Mouse (Mus musculus) CH12.LX (cell line): Measurements from ENCODE around the gene Cntfr. TPM values are rescaled to one million over a fixed set of nuclear protein-coding genes. Genes with fewer than 3 reads are reported as not detected.

ENCODE experiments used
- DNase-seq: peaks from one replicate; pipeline ENCODE4 v3.0.0-alpha.2; 2013; ENCODE audit errors: extremely low read depth
- H3K27ac ChIP-seq: 2 replicates; pipeline ENCODE4 v1.5.1; 2012; ENCODE audit warnings: low read depth, mild to moderate bottlenecking, control low read depth, moderate library complexity; ENCODE audit not compliant: insufficient read depth
- H3K27me3 ChIP-seq: replicated peaks from 2 replicates; pipeline ENCODE3; 2012; ENCODE audit warnings: inconsistent platforms
- H3K36me3 ChIP-seq, 2 experiments: replicated peaks in 1 of 2; 2 replicates each; pipeline versions ENCODE3 to v1.6.1; 2012; ENCODE audit warnings: inconsistent platforms in 1 of 2, low read length in 1 of 2, mild to moderate bottlenecking in 1 of 2, mixed read lengths in 1 of 2, moderate library complexity in 1 of 2; ENCODE audit not compliant: control insufficient read depth in 1 of 2, insufficient read depth in 1 of 2
- H3K4me1 ChIP-seq, 2 experiments: 2 replicates each; pipeline ENCODE4 v1.6.1; 2012; ENCODE audit warnings: inconsistent platforms in 1 of 2, moderate library complexity in 1 of 2; ENCODE audit not compliant: insufficient read depth in 2 of 2, control insufficient read depth in 1 of 2
- H3K4me2 ChIP-seq: 2 replicates; pipeline ENCODE4 v1.6.1; 2012; ENCODE audit warnings: low read depth, mild to moderate bottlenecking, control low read depth; ENCODE audit not compliant: poor library complexity, insufficient read depth, severe bottlenecking
- H3K4me3 ChIP-seq, 3 experiments: fragments of 150-350 bp in 1 of 3; sonication (generic) in 1 of 3; replicated peaks in 1 of 3; 2 replicates each; pipeline versions ENCODE3 to v1.5.1; 2011 to 2012; ENCODE audit warnings: low read depth in 2 of 3, low read length in 2 of 3, mild to moderate bottlenecking in 2 of 3, moderate library complexity in 2 of 3, control low read depth in 1 of 3, improper control_type of control experiment in 1 of 3, inconsistent platforms in 1 of 3, mixed read lengths in 1 of 3; ENCODE audit not compliant: poor library complexity in 1 of 3
- H3K79me2 ChIP-seq: replicated peaks from 2 replicates; pipeline ENCODE4 v1.6.1; 2012; ENCODE audit warnings: mild to moderate bottlenecking, moderate library complexity; ENCODE audit not compliant: control insufficient read depth, poor library complexity, insufficient read depth, severe bottlenecking; ENCODE audit errors: extremely low read depth
- H3K9ac ChIP-seq: 2 replicates; pipeline ENCODE4 v1.6.1; 2012; ENCODE audit warnings: low read depth, mild to moderate bottlenecking, control low read depth, moderate library complexity; ENCODE audit not compliant: insufficient read depth
- H3K9me3 ChIP-seq: replicated peaks from 2 replicates; pipeline ENCODE3; 2012; ENCODE audit warnings: low read length, inconsistent platforms, mixed read lengths
- CHD1 ChIP-seq: IDR thresholded peaks from 2 replicates; pipeline ENCODE4 v1.6.1; 2012; ENCODE audit warnings: low read depth, low read length, improper control_type of control experiment, inconsistent platforms
- CHD2 ChIP-seq: IDR thresholded peaks from 2 replicates; pipeline ENCODE4 v1.6.1; 2011; ENCODE audit warnings: low read length, improper control_type of control experiment
- CTCF ChIP-seq, 2 experiments: IDR thresholded peaks in 1 of 2; conservative IDR thresholded peaks in 1 of 2; 2 replicates each; pipeline ENCODE4 v1.5.1; 2011 to 2012; ENCODE audit warnings: low read depth in 2 of 2, low read length in 2 of 2, improper control_type of control experiment in 1 of 2, inconsistent platforms in 1 of 2, mild to moderate bottlenecking in 1 of 2, moderate library complexity in 1 of 2
- ELF1 ChIP-seq: IDR thresholded peaks from 2 replicates; pipeline ENCODE4 v1.6.1; 2014; ENCODE audit warnings: low read depth, mild to moderate bottlenecking, inconsistent platforms, low read length, improper control_type of control experiment
- GABPA ChIP-seq: IDR thresholded peaks from 2 replicates; pipeline ENCODE4 v1.6.1; 2012; ENCODE audit warnings: low read depth, low read length, improper control_type of control experiment, inconsistent platforms; ENCODE audit not compliant: insufficient replicate concordance
- JUN ChIP-seq: IDR thresholded peaks from 2 replicates; pipeline ENCODE4 v1.6.1; 2011; ENCODE audit warnings: low read depth, mild to moderate bottlenecking, low read length, improper control_type of control experiment, moderate library complexity; ENCODE audit not compliant: insufficient read depth
- MAFK ChIP-seq: IDR thresholded peaks from 2 replicates; pipeline ENCODE4 v1.6.1; 2011; ENCODE audit warnings: low read length, improper control_type of control experiment; ENCODE audit not compliant: insufficient replicate concordance
- MAX ChIP-seq: IDR thresholded peaks from 2 replicates; pipeline ENCODE4 v1.6.1; 2011; ENCODE audit warnings: low read length, improper control_type of control experiment
- NELFE ChIP-seq: IDR thresholded peaks from 2 replicates; pipeline ENCODE4 v1.6.1; 2011; ENCODE audit warnings: low read depth, low read length, improper control_type of control experiment
- TBP ChIP-seq: conservative IDR thresholded peaks from 2 replicates; pipeline ENCODE4 v1.6.1; 2011; ENCODE audit warnings: low read depth, low read length, improper control_type of control experiment
- TCF12 ChIP-seq: IDR thresholded peaks from 2 replicates; pipeline ENCODE4 v1.6.1; 2014; ENCODE audit warnings: low read depth, mild to moderate bottlenecking, inconsistent platforms, low read length, improper control_type of control experiment
- UBTF ChIP-seq: IDR thresholded peaks from 2 replicates; pipeline ENCODE4 v1.6.1; 2012; ENCODE audit warnings: low read depth, mild to moderate bottlenecking, inconsistent platforms, low read length, improper control_type of control experiment, moderate library complexity
- USF1 ChIP-seq: IDR thresholded peaks from 2 replicates; pipeline ENCODE4 v1.6.1; 2014; ENCODE audit warnings: low read depth, mild to moderate bottlenecking, inconsistent platforms, low read length, improper control_type of control experiment
- ZKSCAN1 ChIP-seq: IDR thresholded peaks from 2 replicates; pipeline ENCODE4 v1.6.1; 2012; ENCODE audit warnings: low read depth, inconsistent platforms, low read length, improper control_type of control experiment, borderline replicate concordance
- ZMIZ1 ChIP-seq: IDR thresholded peaks from 2 replicates; pipeline ENCODE4 v1.6.1; 2012; ENCODE audit warnings: low read depth, mild to moderate bottlenecking, inconsistent platforms, low read length, improper control_type of control experiment
- ZNF384 ChIP-seq: IDR thresholded peaks from 2 replicates; pipeline ENCODE4 v1.6.1; 2012; ENCODE audit warnings: low read depth, low read length, improper control_type of control experiment, inconsistent platforms
- dilution Hi-C: fragments of 300-500 bp; cut with MboI; formaldehyde crosslinking; loops from 2 replicates; pipeline ENCODE4 v1.14.3; 2020; ENCODE audit warnings: low sequenced_read_pairs; ENCODE audit not compliant: extremely low pct_unique_long_range_greater_than_20kb, extremely low pct_ligation_motif_present
- in situ Hi-C: fragments of 300-500 bp; cut with MboI; formaldehyde crosslinking; loops from 3 replicates; pipeline ENCODE4 v1.14.3; 2019; ENCODE audit warnings: low sequenced_read_pairs, low pct_ligation_motif_present, low pct_unique_long_range_greater_than_20kb, mixed read lengths
- polyA plus RNA-seq: library from polyadenylated mRNA; unstranded; fragments of >175 nt; gene quantifications from 2 replicates; pipeline ENCODE4 v1.2.1, GENCODE M21; 2012; ENCODE audit warnings: low read depth; ENCODE audit not compliant: insufficient read length
- total RNA-seq, 2 experiments: library from RNA; depleted of rRNA; stranded (reverse); fragments of 300-350 nt in 1 of 2; fragments of >200 nt in 1 of 2; gene quantifications; 2 replicates each; pipeline ENCODE4 v1.2.3; 2012 to 2014

Cntfr gene
- total and polyA plus RNA-seq, 3 experiments: not detected

- Histone ChIP-seq H3K4me2 (no peak overlapping the region), H3K4me1 (peaks cover 0 to 5% of the 10 kb centered on the region in 2 experiments; a peak in 1 of 4 replicates), H3K36me3 (no peaks in the 10 kb centered on the region), H3K79me2 (no peaks in the 10 kb centered on the region), H3K9me3 (no peaks in the 10 kb centered on the region), H3K27me3 (peaks cover 96% of the 10 kb centered on the region), H3K4me3 (no peak overlapping the region)
- DNase-seq: no peak
- in situ Hi-C loops (no loop called here), dilution Hi-C loops (no loop called here)
- TF ChIP-seq CHD2: no peak
- no peak for TF ChIP-seq MAX
- TF ChIP-seq TCF12: no peak
- TF ChIP-seq MAFK: no peak
- TF ChIP-seq, all 38 proteins: peak for 0
- Histone ChIP-seq H3K9ac (no peak overlapping the region), H3K27ac (no peak overlapping the region)
These were observed 26.1 kb downstream of the Cntfr start for GRCm38 (mm10) chr4:41670836-41671235.

DNA sequence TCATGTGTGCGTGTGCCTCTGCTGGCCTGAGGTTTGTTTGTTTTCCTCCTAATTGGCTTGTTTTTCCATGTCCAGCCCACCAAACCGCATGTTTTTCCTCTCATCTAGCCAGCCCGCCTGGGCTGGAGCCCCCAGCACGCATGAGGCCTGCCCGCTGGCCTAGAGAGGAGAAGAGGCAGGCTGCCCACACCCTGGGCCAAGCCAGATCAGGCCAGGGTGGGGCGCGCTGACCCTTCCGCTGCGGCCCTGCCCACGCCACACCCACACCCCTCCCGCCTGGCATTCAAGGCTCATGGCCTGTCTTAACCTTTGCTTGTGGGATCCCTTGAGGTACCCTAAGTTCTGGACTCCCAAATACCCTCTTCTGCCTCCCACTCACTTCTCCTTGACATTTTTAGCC, 30.2 kb downstream of the Cntfr start:
- DNase-seq: no peak
- peaks cover 95% of the 10 kb centered on the region for H3K27me3 ChIP-seq
- no peak overlapping the region for H3K4me3 ChIP-seq
- H3K36me3 ChIP-seq: no peaks in the 10 kb centered on the region
- dilution Hi-C loops (no loop called here), in situ Hi-C loops (no loop called here)
- no peaks in the 10 kb centered on the region for H3K79me2 ChIP-seq
- H3K27ac ChIP-seq: no peak overlapping the region
- H3K9me3 ChIP-seq: no peaks in the 10 kb centered on the region
- H3K4me1 ChIP-seq: peaks cover 7% of the 10 kb centered on the region in 2 experiments
- TF ChIP-seq CHD1: no peak
- TF ChIP-seq ZNF384: no peak
- no peak for TF ChIP-seq ELF1
- TF ChIP-seq MAFK: no peak
- TF ChIP-seq TBP: no peak
- H3K9ac ChIP-seq: no peak overlapping the region
- H3K4me2 ChIP-seq: no peak overlapping the region

GRCm38 (mm10) chr4:41665009-41665675, 31.7 kb downstream of the Cntfr start:
- dilution Hi-C loops: no loop called here
- H3K36me3 ChIP-seq: no peaks in the 10 kb centered on the region
- DNase-seq: no peak
- no peak overlapping the region for H3K9ac ChIP-seq
- H3K27me3 ChIP-seq: peaks cover 96% of the 10 kb centered on the region
- H3K4me2 ChIP-seq: no peak overlapping the region
- TF ChIP-seq MAX (no peak), GABPA (no peak), UBTF (no peak), CTCF (conservative IDR thresholded peaks at IDR 0.05 in 1 of 2, IDR thresholded peaks at IDR 0.05 in 1 of 2; ENCODE audit: low read depth in 2 of 2, low read length in 2 of 2) (no peak), JUN (no peak), ZMIZ1 (no peak), TCF12 (no peak), USF1 (no peak), NELFE (no peak), ZKSCAN1 (no peak), ELF1 (no peak)
- H3K4me1 ChIP-seq: peaks cover 7% of the 10 kb centered on the region in 2 experiments
- no peak overlapping the region for H3K4me3 ChIP-seq
- H3K27ac ChIP-seq: no peak overlapping the region
- no peaks in the 10 kb centered on the region for H3K9me3 ChIP-seq
- H3K79me2 ChIP-seq: no peaks in the 10 kb centered on the region
- in situ Hi-C loops: no loop called here
